Mouse (Mus musculus): ENCODE results near the gene Vill. TPM values are rescaled to one million over a fixed set of nuclear protein-coding genes. Genes with fewer than 3 reads are reported as not detected.

Vill gene
- total RNA-seq, 2 experiments from 2014 or later = 0.71 to 1.3 TPM

GRCm38 (mm10) chr9:119080040-119080675 is 27.6 kb downstream of the Vill start:
- DNase-seq (ENCODE audit: low spot score in 2 of 2) = no peak

GRCm38 (mm10) chr9:119082039-119082438 is 29.5 kb downstream of the Vill start:
- DNase-seq (ENCODE audit: low spot score in 2 of 2) = no peak

GRCm38 (mm10) chr9:119082656-119083430 is 30.3 kb downstream of the Vill start:
- no peak for DNase-seq (ENCODE audit: low spot score in 2 of 2)

- DNase-seq (ENCODE audit: low spot score in 2 of 2) = no peak
Observed at GRCm38 (mm10) chr9:119083966-119084365, 31.4 kb downstream of the Vill start.

GRCm38 (mm10) chr9:119086451-119086850 is 33.9 kb downstream of the Vill start:
- peak in 1 of 2 experiments; percentile 59 for DNase-seq (ENCODE audit: low spot score in 2 of 2)

GRCm38 (mm10) chr9:119087309-119087708 is 34.7 kb downstream of the Vill start:
- no peak for DNase-seq (ENCODE audit: low spot score in 2 of 2)

- DNase-seq (ENCODE audit: low spot score in 2 of 2) = peak in 1 of 2 experiments; percentile 71
Observed at GRCm38 (mm10) chr9:119088148-119088801, 35.7 kb downstream of the Vill start.

- DNase-seq (ENCODE audit: low spot score in 2 of 2) = no peak
Observed at GRCm38 (mm10) chr9:119089437-119089836, 36.9 kb downstream of the Vill start.

- no peak for DNase-seq (ENCODE audit: low spot score in 2 of 2)
Observed at GRCm38 (mm10) chr9:119090462-119090861, 37.9 kb downstream of the Vill start.

- DNase-seq (ENCODE audit: low spot score in 2 of 2) = no peak
Observed at GRCm38 (mm10) chr9:119091581-119092310, 39.2 kb downstream of the Vill start.

- DNase-seq (ENCODE audit: low spot score in 2 of 2) = no peak
Observed at GRCm38 (mm10) chr9:119092473-119093418, 40.2 kb downstream of the Vill start.

GRCm38 (mm10) chr9:119093419-119094295 is 41.1 kb downstream of the Vill start, which contains the start of gene Plcd1:
Gene Plcd1, minus strand, starts transcription at chr9:119093502.
- peak; percentile 70 to 81 for DNase-seq (ENCODE audit: low spot score in 2 of 2)

- no peak for DNase-seq (ENCODE audit: low spot score in 2 of 2)
Observed at GRCm38 (mm10) chr9:119094462-119095109, 42.0 kb downstream of the Vill start.

- DNase-seq (ENCODE audit: low spot score in 2 of 2) = peak; percentile 73 to 87
Observed at GRCm38 (mm10) chr9:119100177-119100898, 47.8 kb downstream of the Vill start.

GRCm38 (mm10) chr9:119101992-119102782 is 49.6 kb downstream of the Vill start, which contains the start of gene Dlec1:
Gene Dlec1, plus strand, starts transcription at chr9:119102478.
- peak; percentile 76 to 84 for DNase-seq (ENCODE audit: low spot score in 2 of 2)

GRCm38 (mm10) chr9:119102783-119103113 is 50.2 kb downstream of the Vill start:
- DNase-seq (ENCODE audit: low spot score in 2 of 2) = no peak

- DNase-seq (ENCODE audit: low spot score in 2 of 2) = peak in 1 of 2 experiments; percentile 59
Observed at GRCm38 (mm10) chr9:119107566-119107965, 55.0 kb downstream of the Vill start.
